17 mouse cellular contexts compared by ENCODE assay signal in genomic region chr5:144940904-144941303, GRCm38 (mm10). TPM values are rescaled to one million over a fixed set of nuclear protein-coding genes. Genes with fewer than 3 reads are reported as not detected.
DNase-seq lines count a peak whose midpoint lies in the region; ATAC-seq and TF ChIP-seq lines count a peak whose summit lies in the region.
"Had no signal": no experiment of that assay in that cellular context is flagged by ENCODE, and none has a peak within 500 bp of the region (broad histone marks: within the 10 kb centered on the region; RNA-seq: fewer than 3 reads in every experiment).

No protein-coding gene starts in this region.

- peak overlapping the region; percentile 47; the same call in 1 of the 2 replicates for H3K27ac ChIP-seq in left cerebral cortex, adult 2 months
- H3K27ac ChIP-seq in forebrain, embryonic 14.5 days (ENCODE audit: low read depth, low read length) = peak overlapping the region; percentile 5; the same call in 1 of the 2 replicates
- H3K27ac ChIP-seq in midbrain, embryonic 15.5 days = peak overlapping the region; percentile 57
- H3K27ac ChIP-seq: embryonic facial prominence, embryonic 15.5 days; intestine, embryonic 15.5 days; liver, embryonic 14.5 days had no signal

- no peak for TF ChIP-seq POLR2A in brain, embryonic 14.5 days (IDR thresholded peaks at IDR 0.05; ENCODE audit: borderline replicate concordance, extremely low read depth, insufficient read depth, insufficient read length, poor library complexity, severe bottlenecking)

- WGBS in forebrain, embryonic 14.5 days = 60% methylated on average over 3 of the region's 3 CpGs
- 61% methylated on average over 3 of the region's 3 CpGs for WGBS in midbrain, embryonic 15.5 days

- no peaks in the 10 kb centered on the region for H3K27me3 ChIP-seq in forebrain, embryonic 14.5 days (replicated peaks; ENCODE audit: control insufficient read depth, insufficient read depth, low read length)
- no peaks in the 10 kb centered on the region for H3K27me3 ChIP-seq in midbrain, embryonic 15.5 days (replicated peaks)
- H3K27me3 ChIP-seq: embryonic facial prominence, embryonic 15.5 days; intestine, embryonic 15.5 days had no signal

- DNase-seq in left cerebral cortex, adult 2 months (ENCODE audit: extremely low spot score in 1 of 2, low spot score in 2 of 2) = no peak
- DNase-seq in left cerebral cortex, adult 8-10 months (ENCODE audit: low spot score in 2 of 2) = no peak
- DNase-seq in brain, embryonic 14.5 days (ENCODE audit: low read depth) = peak; percentile 50
- peak; percentile 13 for DNase-seq in forebrain, embryonic 14.5 days (ENCODE audit: low spot score)
- DNase-seq in right cerebral cortex, postnatal 10 days (ENCODE audit: low spot score in 2 of 2) = no peak
- DNase-seq in kidney, adult 8-10 months = no peak
- DNase-seq: cerebellum, adult 11-12 months; gastrocnemius, postnatal 25 days; heart, postnatal 14 days; kidney, postnatal 14 days; left cerebral cortex, postnatal 4 days; lung, postnatal 10 days had no signal

- no peaks in the 10 kb centered on the region for H3K36me3 ChIP-seq in forebrain, embryonic 14.5 days (ENCODE audit: control insufficient read depth, insufficient read depth, low read length)
- H3K36me3 ChIP-seq in midbrain, embryonic 15.5 days (replicated peaks) = no peaks in the 10 kb centered on the region
- H3K36me3 ChIP-seq: embryonic facial prominence, embryonic 15.5 days; G1E; intestine, embryonic 15.5 days had no signal

- no peaks in the 10 kb centered on the region for H3K9me3 ChIP-seq in forebrain, embryonic 14.5 days (replicated peaks; ENCODE audit: control insufficient read depth, low read length)
- no peaks in the 10 kb centered on the region for H3K9me3 ChIP-seq in midbrain, embryonic 15.5 days
- H3K9me3 ChIP-seq: embryonic facial prominence, embryonic 15.5 days; G1E; intestine, embryonic 15.5 days had no signal

- no peak overlapping the region for H3K4me2 ChIP-seq in forebrain, embryonic 14.5 days (ENCODE audit: low read length)
- H3K4me2 ChIP-seq in midbrain, embryonic 15.5 days = no peak overlapping the region
- H3K4me2 ChIP-seq: embryonic facial prominence, embryonic 15.5 days; intestine, embryonic 15.5 days had no signal

- no peak for TF ChIP-seq CTCF in left cerebral cortex, adult 2 months (IDR thresholded peaks at IDR 0.05)
- no peak for TF ChIP-seq CTCF in brain, embryonic 14.5 days (IDR thresholded peaks at IDR 0.05; ENCODE audit: borderline replicate concordance, extremely low read depth, insufficient read depth, insufficient read length)

- H3K4me3 ChIP-seq in left cerebral cortex, adult 2 months = no peak overlapping the region
- H3K4me3 ChIP-seq in forebrain, embryonic 14.5 days (ENCODE audit: low read depth, low read length) = no peak overlapping the region
- H3K4me3 ChIP-seq in midbrain, embryonic 15.5 days = no peak overlapping the region
- H3K4me3 ChIP-seq: embryonic facial prominence, embryonic 15.5 days; intestine, embryonic 15.5 days had no signal

- H3K4me1 ChIP-seq in forebrain, embryonic 14.5 days (ENCODE audit: control insufficient read depth, insufficient read depth, low read length) = no peaks in the 10 kb centered on the region
- peaks cover 25% of the 10 kb centered on the region for H3K4me1 ChIP-seq in midbrain, embryonic 15.5 days

- intact Hi-C loops in left cerebral cortex, adult 2 months (cut with DNase I) = no loop called here

- ATAC-seq in forebrain, embryonic 14.5 days = peak; percentile 54
- 0 out of 2 replicates have a peak, but pooled peaks have one; percentile 34 for ATAC-seq in midbrain, embryonic 15.5 days (replicated peaks)
- ATAC-seq: intestine, embryonic 15.5 days had no signal

- H3K9ac ChIP-seq in forebrain, embryonic 14.5 days (ENCODE audit: low read length) = no peak overlapping the region
- H3K9ac ChIP-seq in midbrain, embryonic 15.5 days = no peak overlapping the region
- H3K9ac ChIP-seq: embryonic facial prominence, embryonic 15.5 days; intestine, embryonic 15.5 days; liver, embryonic 14.5 days had no signal

RNA-seq across cellular contexts. Expression of gene Smurf1, which starts 24.7 kb away (rescaled TPM):
- 10 to 100 TPM; 35.2 to 40.7 TPM for total RNA-seq in left cerebral cortex, adult 2 months (2021)
- 10 to 100 TPM; 32.4 to 38.4 (median 37.2) TPM for total RNA-seq in left cerebral cortex, adult 8-10 months (2022)
- polyA plus RNA-seq in brain, embryonic 14.5 days (2012; rRNA removed) = 50.6 and 65.4 TPM in 2 replicates
- polyA plus RNA-seq in forebrain, embryonic 14.5 days (2014; fragmentation: Nextera tagmentation; extraction: Ambion mirVana) = 16.5 and 22.7 TPM in 2 replicates
- polyA plus RNA-seq in midbrain, embryonic 15.5 days (2015; fragmentation: Nextera tagmentation; extraction: Ambion mirVana) = 38.5 and 44.2 TPM in 2 replicates

Comparison
In these comparisons a context has a peak if more than half of its experiments do, and no peak if none do; other contexts are left out.
1. DNase-seq: peak in brain, embryonic 14.5 days (single experiment) and forebrain, embryonic 14.5 days (single experiment); none in left cerebral cortex, adult 2 months (0 of 2), left cerebral cortex, adult 8-10 months (0 of 2), right cerebral cortex, postnatal 10 days (0 of 2) and kidney, adult 8-10 months (0 of 2).
2. H3K27ac ChIP-seq: peak in every context shown above with its lines; median percentile 57 in midbrain, embryonic 15.5 days; 47 in left cerebral cortex, adult 2 months; 5 in forebrain, embryonic 14.5 days.